Mouse (Mus musculus) midbrain, embryonic 12.5 days (tissue): ENCODE measurements around the gene Nprl3. TPM values are rescaled to one million over a fixed set of nuclear protein-coding genes. Genes with fewer than 3 reads are reported as not detected.
A peak's percentile ranks its signal among the peaks of the same experiment; 100 is the strongest.
"Not testable (repeated sequence)": the region's sequence is repeated elsewhere in the genome, so short reads cannot be mapped to it uniquely, and the experiment has no call there.

Source experiments
- ATAC-seq: fragments of 200-750 bp; cut with Nextera tagmentation; 2 replicates; pipeline ENCODE4 v1.8.0; 2017; ENCODE audit warnings: low read depth, moderate TSS enrichment, moderate library complexity; ENCODE audit not compliant: low FRiP score
- H3K27ac ChIP-seq: fragments of 300-500 bp; sonication (generic); replicated peaks from 2 replicates; pipeline ENCODE4 v1.5.1; 2016; ENCODE audit warnings: mild to moderate bottlenecking
- H3K27me3 ChIP-seq: fragments of 300-500 bp; sonication (generic); 2 replicates; pipeline ENCODE4 v1.6.1; 2016; ENCODE audit warnings: mild to moderate bottlenecking
- H3K36me3 ChIP-seq: fragments of 300-500 bp; sonication (generic); 2 replicates; pipeline ENCODE4 v1.6.1; 2016
- H3K4me1 ChIP-seq: fragments of 300-500 bp; sonication (generic); 2 replicates; pipeline ENCODE4 v1.6.1; 2016
- H3K4me2 ChIP-seq: fragments of 300-500 bp; sonication (generic); replicated peaks from 2 replicates; pipeline ENCODE4 v1.6.1; 2016; ENCODE audit warnings: mild to moderate bottlenecking, moderate library complexity
- H3K4me3 ChIP-seq: fragments of 300-500 bp; sonication (generic); 2 replicates; pipeline ENCODE4 v1.5.1; 2016; ENCODE audit warnings: mild to moderate bottlenecking
- H3K9ac ChIP-seq: fragments of 300-500 bp; sonication (generic); replicated peaks from 2 replicates; pipeline ENCODE4 v1.6.1; 2016; ENCODE audit warnings: mild to moderate bottlenecking, moderate library complexity
- H3K9me3 ChIP-seq: fragments of 300-500 bp; sonication (generic); 2 replicates; pipeline ENCODE4 v1.6.1; 2016; ENCODE audit warnings: mild to moderate bottlenecking
- WGBS: fragments of 180-500 bp; shearing (Covaris S2); methylation state at CpG from one replicate; pipeline ENCODE4 v1.1.7; 2016; 5-methylcytosine and 5-hydroxymethylcytosine counted together
- polyA plus RNA-seq: library from polyadenylated mRNA; unstranded; fragments of >200 nt; fragmentation: Nextera tagmentation; extraction: Ambion mirVana; gene quantifications from 2 replicates; pipeline ENCODE4 v1.2.1, GENCODE M21; 2016

The Nprl3 gene
- polyA plus RNA-seq, 1 experiment from 2014 or later = 44.7 TPM

GRCm38 (mm10) chr11:32297866-32298531 lies 30.5 kb upstream of the Nprl3 start:
- Histone ChIP-seq H3K27ac (no peak overlapping the region), H3K4me3 (no peak overlapping the region), H3K36me3 (no peaks in the 10 kb centered on the region), H3K9me3 (no peaks in the 10 kb centered on the region), H3K4me2 (no peak overlapping the region), H3K9ac (no peak overlapping the region), H3K27me3 (peaks cover 24% of the 10 kb centered on the region), H3K4me1 (no peaks in the 10 kb centered on the region)
- WGBS = 86% methylated on average over 1 of the region's 1 CpGs
- no peak for ATAC-seq

- not testable (repeated sequence) for ATAC-seq
- WGBS = 62% methylated on average over 2 of the region's 2 CpGs
Observed at GRCm38 (mm10) chr11:32297417-32297816, 29.9 kb upstream of the Nprl3 start.

GRCm38 (mm10) chr11:32296203-32296602 lies 28.7 kb upstream of the Nprl3 start, which contains the start of gene Hba-a2:
Gene Hba-a2 (plus strand): TSS chr11:32296489.
- H3K36me3 ChIP-seq, H3K9me3 ChIP-seq, H3K4me2 ChIP-seq, H3K4me3 ChIP-seq, H3K4me1 ChIP-seq, ATAC-seq, H3K9ac ChIP-seq, H3K27ac ChIP-seq: not testable (repeated sequence)
- peaks cover 14% of the 10 kb centered on the region for H3K27me3 ChIP-seq
- no CpG with 5 or more reads among the region's 4 CpGs for WGBS

More at GRCm38 (mm10) chr11:32297417-32297816, 29.9 kb upstream of the Nprl3 start:
- H3K9me3 ChIP-seq, H3K4me2 ChIP-seq, H3K27ac ChIP-seq, H3K36me3 ChIP-seq, H3K9ac ChIP-seq, H3K4me1 ChIP-seq, H3K4me3 ChIP-seq: not testable (repeated sequence)
- H3K27me3 ChIP-seq = peaks cover 24% of the 10 kb centered on the region

GRCm38 (mm10) chr11:32293479-32293878 lies 26.0 kb upstream of the Nprl3 start:
- H3K9ac ChIP-seq, H3K27me3 ChIP-seq, ATAC-seq, H3K36me3 ChIP-seq, H3K4me1 ChIP-seq, H3K27ac ChIP-seq, H3K9me3 ChIP-seq, H3K4me3 ChIP-seq, H3K4me2 ChIP-seq: not testable (repeated sequence)
- 77% methylated on average over 3 of the region's 3 CpGs for WGBS

GRCm38 (mm10) chr11:32292819-32293218 lies 25.3 kb upstream of the Nprl3 start:
- not testable (repeated sequence) for H3K9me3 ChIP-seq, ATAC-seq
- WGBS = 82% methylated on average over 4 of the region's 4 CpGs

GRCm38 (mm10) chr11:32287493-32287825 lies 20.0 kb upstream of the Nprl3 start:
- no peak overlapping the region for H3K9ac ChIP-seq
- H3K36me3 ChIP-seq = no peaks in the 10 kb centered on the region
- no peak for ATAC-seq
- H3K27me3 ChIP-seq = peaks cover 14% of the 10 kb centered on the region
- no peaks in the 10 kb centered on the region for H3K4me1 ChIP-seq
- no peaks in the 10 kb centered on the region for H3K9me3 ChIP-seq
- no peak overlapping the region for H3K4me2 ChIP-seq
- H3K4me3 ChIP-seq = no peak overlapping the region
- 66% methylated on average over 9 of the region's 9 CpGs for WGBS
- no peak overlapping the region for H3K27ac ChIP-seq

More at GRCm38 (mm10) chr11:32292819-32293218, 25.3 kb upstream of the Nprl3 start:
- not testable (repeated sequence) for H3K4me1 ChIP-seq, H3K4me2 ChIP-seq, H3K36me3 ChIP-seq, H3K4me3 ChIP-seq, H3K9ac ChIP-seq, H3K27ac ChIP-seq
- peaks cover 13% of the 10 kb centered on the region for H3K27me3 ChIP-seq

GRCm38 (mm10) chr11:32286695-32287492 lies 19.4 kb upstream of the Nprl3 start, which contains the start of gene Hbq1b:
Gene Hbq1b (plus strand): TSS chr11:32286965.
- peak; percentile 72; the same call in 1 of the 2 replicates for ATAC-seq
- H3K27me3 ChIP-seq = peaks cover 14% of the 10 kb centered on the region
- WGBS = 25% methylated on average over 32 of the region's 33 CpGs
- H3K4me3 ChIP-seq = peak within 1 kb of the TSS; percentile 27; the same call in 1 of the 2 replicates
- not testable (repeated sequence) for H3K9me3 ChIP-seq, H3K36me3 ChIP-seq, H3K9ac ChIP-seq, H3K27ac ChIP-seq, H3K4me1 ChIP-seq
- H3K4me2 ChIP-seq = peak within 1 kb of the TSS; percentile 49

GRCm38 (mm10) chr11:32285887-32286286 lies 18.4 kb upstream of the Nprl3 start:
- not testable (repeated sequence) for H3K27ac ChIP-seq, H3K4me1 ChIP-seq, H3K9ac ChIP-seq, H3K9me3 ChIP-seq, H3K4me3 ChIP-seq, ATAC-seq, H3K36me3 ChIP-seq, H3K4me2 ChIP-seq
- peaks cover 20% of the 10 kb centered on the region for H3K27me3 ChIP-seq

GRCm38 (mm10) chr11:32285031-32285775 lies 17.7 kb upstream of the Nprl3 start:
- H3K36me3 ChIP-seq = no peaks in the 10 kb centered on the region
- no peak overlapping the region for H3K27ac ChIP-seq
- H3K4me3 ChIP-seq = no peak overlapping the region
- peaks cover 20% of the 10 kb centered on the region for H3K27me3 ChIP-seq
- H3K9me3 ChIP-seq = no peaks in the 10 kb centered on the region
- 83% methylated on average over 7 of the region's 7 CpGs for WGBS
- H3K4me2 ChIP-seq = no peak overlapping the region
- no peak overlapping the region for H3K9ac ChIP-seq
- ATAC-seq = no peak
- H3K4me1 ChIP-seq = no peaks in the 10 kb centered on the region

GRCm38 (mm10) chr11:32284582-32284981 lies 17.1 kb upstream of the Nprl3 start:
- not testable (repeated sequence) for H3K4me3 ChIP-seq, H3K9ac ChIP-seq, ATAC-seq, H3K4me2 ChIP-seq, H3K4me1 ChIP-seq, H3K9me3 ChIP-seq, H3K36me3 ChIP-seq, H3K27ac ChIP-seq
- 80% methylated on average over 2 of the region's 2 CpGs for WGBS
- peaks cover 20% of the 10 kb centered on the region for H3K27me3 ChIP-seq

- ATAC-seq, H3K4me2 ChIP-seq, H3K9me3 ChIP-seq, H3K36me3 ChIP-seq, H3K27ac ChIP-seq, H3K4me1 ChIP-seq, H3K4me3 ChIP-seq, H3K9ac ChIP-seq: not testable (repeated sequence)
- 50% methylated on average over 1 of the region's 5 CpGs for WGBS
- H3K27me3 ChIP-seq = peaks cover 16% of the 10 kb centered on the region
Observed at GRCm38 (mm10) chr11:32283091-32283777, 15.7 kb upstream of the Nprl3 start, which contains the start of gene Hba-a1. Gene Hba-a1 (plus strand): TSS chr11:32283511.
